Mouse (Mus musculus) forebrain, embryonic 11.5 days (tissue): Measurements from ENCODE around the gene Nexmif. TPM values are rescaled to one million over a fixed set of nuclear protein-coding genes. Genes with fewer than 3 reads are reported as not detected.

Experiments
- ATAC-seq: fragments of 200-750 bp; cut with Nextera tagmentation; replicated peaks from 2 replicates; pipeline ENCODE4 v1.8.0; 2017; ENCODE audit warnings: moderate TSS enrichment; ENCODE audit not compliant: low FRiP score
- DNase-seq: peaks from one replicate; pipeline ENCODE4 v3.0.0-alpha.2; 2017; ENCODE audit warnings: low spot score
- H3K27ac ChIP-seq: fragments of 300-500 bp; sonication (generic); 2 replicates; pipeline ENCODE4 v1.5.1; 2014; ENCODE audit warnings: low read depth, low read length
- H3K27me3 ChIP-seq: fragments of 300-500 bp; sonication (generic); 2 replicates; pipeline ENCODE4 v1.6.1; 2014; ENCODE audit warnings: mild to moderate bottlenecking, low read length, mixed read lengths; ENCODE audit not compliant: control insufficient read depth, insufficient read depth
- H3K36me3 ChIP-seq: fragments of 300-500 bp; sonication (generic); 2 replicates; pipeline ENCODE4 v1.6.1; 2014; ENCODE audit warnings: mild to moderate bottlenecking, low read length, moderate library complexity, mixed read lengths; ENCODE audit not compliant: control insufficient read depth, insufficient read depth
- H3K4me1 ChIP-seq: fragments of 300-500 bp; sonication (generic); replicated peaks from 2 replicates; pipeline ENCODE4 v1.6.1; 2014; ENCODE audit warnings: low read length, mixed read lengths; ENCODE audit not compliant: control insufficient read depth, insufficient read depth
- H3K4me2 ChIP-seq: fragments of 300-500 bp; sonication (generic); 2 replicates; pipeline ENCODE4 v1.6.1; 2014; ENCODE audit warnings: low read depth, mild to moderate bottlenecking, low read length, moderate library complexity, mixed read lengths; ENCODE audit not compliant: severe bottlenecking
- H3K4me3 ChIP-seq: fragments of 300-500 bp; sonication (generic); 2 replicates; pipeline ENCODE4 v1.5.1; 2014; ENCODE audit warnings: low read depth, low read length
- H3K9ac ChIP-seq: fragments of 300-500 bp; sonication (generic); 2 replicates; pipeline ENCODE4 v1.6.1; 2014; ENCODE audit warnings: low read length
- H3K9me3 ChIP-seq: fragments of 300-500 bp; sonication (generic); 2 replicates; pipeline ENCODE4 v1.6.1; 2016; ENCODE audit warnings: low read length, mixed read lengths; ENCODE audit not compliant: control insufficient read depth
- WGBS: fragments of 180-500 bp; shearing (Covaris S2); extraction: QIAGEN DNeasy Blood & Tissue Kit; methylation state at CpG from one replicate; pipeline ENCODE4 v1.1.7; 2014; 5-methylcytosine and 5-hydroxymethylcytosine counted together
- polyA plus RNA-seq: library from polyadenylated mRNA; unstranded; fragments of >200 nt; fragmentation: Nextera tagmentation; extraction: Ambion mirVana; gene quantifications from 2 replicates; pipeline ENCODE4 v1.2.1, GENCODE M21; 2014

Gene Nexmif
- 1.3 TPM in 2 replicates for polyA plus RNA-seq

DNA sequence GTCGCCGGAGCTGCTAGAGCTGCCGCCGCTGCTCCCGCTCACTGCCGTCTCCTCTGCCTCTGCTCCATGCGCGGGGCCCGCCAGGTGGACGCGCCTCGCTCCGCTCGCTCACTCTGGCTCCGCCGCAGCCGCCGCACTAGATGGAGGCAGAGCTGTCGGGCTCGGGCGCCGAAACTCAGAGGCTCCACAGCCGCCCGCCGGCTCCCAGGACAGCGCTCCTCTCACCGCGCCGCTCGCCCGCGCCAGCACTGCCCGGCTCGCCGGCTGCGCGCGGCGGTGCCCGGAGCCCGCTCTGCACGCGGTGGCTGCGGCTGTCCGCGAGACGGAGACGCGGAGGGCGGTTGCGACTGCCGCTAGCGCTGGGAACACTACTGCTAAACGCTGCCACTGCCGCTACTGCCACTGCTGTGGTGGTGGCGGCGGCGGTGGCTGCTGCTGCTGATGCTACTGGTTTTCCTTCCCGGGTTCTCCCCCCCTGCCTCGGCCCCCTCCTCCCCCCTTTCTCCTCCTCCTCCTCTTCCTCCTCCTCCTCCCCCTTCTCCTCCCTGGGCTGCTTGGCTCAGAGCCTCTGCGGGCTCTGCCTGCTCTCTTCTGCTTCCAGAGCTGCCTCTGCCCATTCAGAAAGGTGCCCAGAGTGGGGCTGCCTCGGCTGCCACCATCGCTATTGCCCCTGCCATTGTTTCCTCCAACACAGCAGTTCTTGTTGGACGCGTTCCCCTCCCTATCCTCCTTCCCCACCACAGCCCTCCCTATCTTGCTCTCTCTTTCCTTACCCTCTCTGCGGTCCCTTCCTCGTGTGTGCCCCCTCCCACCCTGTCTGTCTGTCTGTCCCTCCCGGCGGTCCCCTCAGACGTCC is at the start of gene Nexmif:
TSS of gene Nexmif (minus strand) at position 450 of the 856 bp plus-strand sequence.
- H3K27me3 ChIP-seq, result peaks cover 7% of the 10 kb centered on the region
- H3K27ac ChIP-seq, result peak within 1 kb of the TSS; percentile 25; the same call in 1 of the 2 replicates
- 13% methylated on average over 58 of the region's 70 CpGs for WGBS

GRCm38 (mm10) chrX:104208701-104209100 is 7.7 kb upstream of the Nexmif start:
- peak; percentile 49 for DNase-seq

More for the DNA sequence above, at the start of gene Nexmif:
- Histone ChIP-seq H3K4me1 (no peaks in the 10 kb centered on the region), H3K4me2 (peak within 1 kb of the TSS; percentile 64), H3K9ac (peak within 1 kb of the TSS; percentile 56), H3K4me3 (peak within 1 kb of the TSS; percentile 47), H3K9me3 (no peaks in the 10 kb centered on the region), H3K36me3 (no peaks in the 10 kb centered on the region)
- ATAC-seq, result peak; percentile 81
- DNase-seq, result peak; percentile 78

GRCm38 (mm10) chrX:104201592-104202139 is 681 bp upstream of the Nexmif start:
- DNase-seq, result peak; percentile 49
- H3K27ac ChIP-seq, result no peak overlapping the region

More at GRCm38 (mm10) chrX:104208701-104209100, 7.7 kb upstream of the Nexmif start:
- Histone ChIP-seq H3K4me1 (no peaks in the 10 kb centered on the region), H3K9ac (no peak overlapping the region), H3K9me3 (no peaks in the 10 kb centered on the region), H3K36me3 (no peaks in the 10 kb centered on the region), H3K27me3 (no peaks in the 10 kb centered on the region), H3K4me2 (no peak overlapping the region), H3K27ac (no peak overlapping the region), H3K4me3 (no peak overlapping the region)
- ATAC-seq, result no peak
- 75% methylated on average over 2 of the region's 2 CpGs for WGBS

DNA sequence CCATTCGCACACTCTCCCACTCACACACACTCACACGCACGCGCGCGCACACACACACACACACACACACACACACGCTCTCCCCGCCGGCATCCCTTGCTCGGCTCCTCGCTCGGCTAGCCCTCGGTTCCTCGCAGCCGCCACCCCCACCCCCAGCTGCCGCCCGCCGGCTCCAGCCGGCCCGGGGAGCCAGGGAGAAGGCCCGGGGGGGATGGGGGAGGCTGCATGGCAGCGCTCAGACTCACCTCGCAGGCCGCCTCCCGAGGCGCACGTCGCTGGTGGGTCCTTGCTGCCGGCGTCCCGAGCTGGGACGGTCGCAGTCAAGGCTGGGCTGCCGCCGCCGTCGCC is 623 bp downstream of the Nexmif start:
- 0 out of 2 replicates have a peak overlapping the region, but pooled peaks have one; percentile 25 for H3K27ac ChIP-seq
- no peaks in the 10 kb centered on the region for H3K9me3 ChIP-seq
- WGBS, result 36% methylated on average over 11 of the region's 37 CpGs
- no peaks in the 10 kb centered on the region for H3K4me1 ChIP-seq
- DNase-seq, result peak; percentile 79
- H3K36me3 ChIP-seq, result no peaks in the 10 kb centered on the region
- peak; percentile 73; the same call in 1 of the 2 replicates for ATAC-seq
- peaks cover 7% of the 10 kb centered on the region for H3K27me3 ChIP-seq
- H3K9ac ChIP-seq, result peak overlapping the region; percentile 56
- peak overlapping the region; percentile 64 for H3K4me2 ChIP-seq
- peak overlapping the region; percentile 47 for H3K4me3 ChIP-seq

More at GRCm38 (mm10) chrX:104201592-104202139, 681 bp upstream of the Nexmif start:
- Histone ChIP-seq H3K9me3 (no peaks in the 10 kb centered on the region), H3K27me3 (peaks cover 7% of the 10 kb centered on the region), H3K36me3 (no peaks in the 10 kb centered on the region), H3K4me2 (peak overlapping the region; percentile 64), H3K9ac (peak overlapping the region; percentile 56), H3K4me3 (peak overlapping the region; percentile 47), H3K4me1 (no peaks in the 10 kb centered on the region)
- 23% methylated on average over 21 of the region's 21 CpGs for whole genome bisulfite sequencing
- ATAC-seq, result 0 out of 2 replicates have a peak, but pooled peaks have one; percentile 13

DNA sequence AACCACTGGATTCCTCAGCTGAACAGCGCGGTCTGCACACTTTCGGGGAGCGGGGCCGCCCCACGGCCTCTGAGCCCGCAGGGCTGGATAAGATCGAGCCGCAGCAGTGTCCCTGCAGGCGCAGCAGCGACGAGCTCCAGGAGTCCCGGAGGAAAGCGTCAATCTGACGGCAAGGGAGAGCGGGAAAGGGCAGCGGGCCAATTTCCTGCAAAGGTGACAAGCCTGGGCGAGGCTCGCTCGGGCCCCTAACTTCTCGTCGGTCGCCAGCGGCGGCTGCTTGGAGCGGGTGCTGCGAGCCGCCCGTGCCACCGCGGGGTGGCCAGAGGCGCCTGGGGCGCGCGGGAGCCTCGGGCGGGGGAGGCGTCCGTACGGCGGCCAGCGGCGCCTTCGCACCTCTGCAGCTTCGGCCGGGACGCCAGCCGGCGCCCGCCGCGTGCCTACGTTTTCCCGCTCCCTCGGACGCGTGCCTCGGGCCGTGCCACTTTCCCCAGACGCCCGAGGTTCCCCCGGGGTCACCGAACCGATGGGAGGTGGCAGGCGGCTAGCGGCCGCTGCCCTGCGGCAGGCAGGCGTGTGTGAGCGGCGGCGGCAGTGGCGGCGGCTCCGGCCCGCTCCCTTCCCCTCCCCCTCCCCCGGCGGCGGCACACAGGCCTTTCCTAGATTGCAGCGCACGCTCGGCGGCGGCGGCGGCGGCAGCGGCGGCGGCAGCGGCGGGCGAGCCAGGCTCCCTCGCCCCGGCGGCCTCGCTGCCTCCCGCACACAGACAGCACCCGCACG is 1.2 kb downstream of the Nexmif start:
- DNase-seq, result no peak
- Histone ChIP-seq H3K36me3 (no peaks in the 10 kb centered on the region), H3K9me3 (no peaks in the 10 kb centered on the region), H3K4me1 (no peaks in the 10 kb centered on the region), H3K9ac (peak overlapping the region; percentile 56), H3K4me3 (peak overlapping the region; percentile 47), H3K27ac (no peak overlapping the region), H3K4me2 (peak overlapping the region; percentile 64), H3K27me3 (peaks cover 7% of the 10 kb centered on the region)
- WGBS, result 18% methylated on average over 79 of the region's 100 CpGs
- peak; percentile 70 for ATAC-seq

GRCm38 (mm10) chrX:104199070-104199469 is 1.9 kb downstream of the Nexmif start:
- no peak overlapping the region for H3K4me2 ChIP-seq
- H3K27ac ChIP-seq, result no peak overlapping the region
- peaks cover 7% of the 10 kb centered on the region for H3K27me3 ChIP-seq
- no peak overlapping the region for H3K4me3 ChIP-seq
- H3K36me3 ChIP-seq, result no peaks in the 10 kb centered on the region
- H3K9ac ChIP-seq, result no peak overlapping the region
- no peak for DNase-seq
- no peaks in the 10 kb centered on the region for H3K9me3 ChIP-seq
- no peak for ATAC-seq
- H3K4me1 ChIP-seq, result no peaks in the 10 kb centered on the region
- 50% methylated on average over 5 of the region's 5 CpGs for WGBS

DNA sequence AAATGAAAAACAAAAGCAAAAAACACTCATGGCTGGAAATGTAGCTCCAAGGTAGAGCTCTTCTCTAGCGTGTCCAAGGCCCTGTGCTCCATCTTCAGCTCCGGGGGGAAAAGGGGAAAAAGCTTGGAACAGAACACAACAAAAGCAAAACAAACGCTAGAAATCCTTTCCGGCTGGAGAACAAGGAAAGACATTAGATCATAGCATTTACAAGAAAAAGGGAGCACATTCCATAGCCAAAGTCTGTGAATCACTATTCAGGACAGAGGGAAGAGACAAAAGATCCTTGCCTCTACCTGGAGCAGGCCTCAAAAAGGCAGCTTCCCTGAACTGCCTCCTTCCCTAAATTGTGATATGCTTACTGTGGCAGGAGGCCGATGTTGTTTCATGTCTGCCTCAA is 4.4 kb downstream of the Nexmif start:
- H3K9me3 ChIP-seq, result no peaks in the 10 kb centered on the region
- H3K36me3 ChIP-seq, result no peaks in the 10 kb centered on the region
- H3K27me3 ChIP-seq, result peaks cover 3% of the 10 kb centered on the region
- WGBS, result 41% methylated on average over 5 of the region's 5 CpGs
- no peak overlapping the region for H3K27ac ChIP-seq
- H3K4me1 ChIP-seq, result no peaks in the 10 kb centered on the region
- ATAC-seq (no peak), DNase-seq (no peak)
- H3K9ac ChIP-seq, result no peak overlapping the region
- H3K4me2 ChIP-seq, result no peak overlapping the region
- H3K4me3 ChIP-seq, result no peak overlapping the region

DNA sequence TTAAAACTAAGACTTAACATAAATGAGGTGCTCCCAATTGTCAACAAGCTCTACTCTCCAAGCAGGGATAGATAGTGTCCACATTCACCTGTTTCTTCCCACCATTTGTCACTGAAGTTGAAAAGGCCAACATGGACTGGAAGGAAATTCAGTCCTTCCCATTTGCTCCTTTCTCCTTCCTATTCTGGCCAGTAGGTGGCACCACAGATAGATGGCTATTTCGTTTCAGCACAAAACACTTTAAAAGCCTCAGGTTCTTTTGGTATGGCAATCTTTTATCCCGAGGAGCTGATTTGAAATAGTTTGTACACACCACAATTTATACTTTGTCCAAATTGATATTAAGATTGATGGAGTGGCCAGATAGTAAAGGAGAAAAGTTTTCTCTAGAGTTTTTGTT is 21.7 kb downstream of the Nexmif start:
- DNase-seq (peak; percentile 53), ATAC-seq (no peak)
- Histone ChIP-seq H3K27me3 (peaks cover 2% of the 10 kb centered on the region), H3K4me1 (no peaks in the 10 kb centered on the region), H3K4me3 (no peak overlapping the region), H3K27ac (no peak overlapping the region), H3K36me3 (no peaks in the 10 kb centered on the region), H3K9me3 (no peaks in the 10 kb centered on the region), H3K9ac (no peak overlapping the region), H3K4me2 (no peak overlapping the region)
- WGBS, result 34% methylated on average over 2 of the region's 2 CpGs
